Mouse (Mus musculus) heart, embryonic 12.5 days (tissue): Measurements from ENCODE around the gene Gm17689. TPM values are rescaled to one million over a fixed set of nuclear protein-coding genes. Genes with fewer than 3 reads are reported as not detected.

Source experiments
- ATAC-seq: fragments of 200-750 bp; cut with Nextera tagmentation; 2 replicates; pipeline ENCODE4 v1.8.0; 2017; ENCODE audit warnings: moderate TSS enrichment, moderate library complexity; ENCODE audit not compliant: insufficient number of reproducible peaks, low FRiP score
- H3K27ac ChIP-seq: fragments of 300-500 bp; sonication (generic); 2 replicates; pipeline ENCODE4 v1.5.1; 2016; ENCODE audit warnings: mild to moderate bottlenecking, moderate library complexity; ENCODE audit not compliant: poor library complexity, severe bottlenecking
- H3K27me3 ChIP-seq: fragments of 300-500 bp; sonication (generic); replicated peaks from 2 replicates; pipeline ENCODE4 v1.6.1; 2016; ENCODE audit warnings: mild to moderate bottlenecking, moderate library complexity
- H3K36me3 ChIP-seq: fragments of 300-500 bp; sonication (generic); 2 replicates; pipeline ENCODE4 v1.6.1; 2016; ENCODE audit warnings: mild to moderate bottlenecking, moderate library complexity
- H3K4me1 ChIP-seq: fragments of 300-500 bp; sonication (generic); replicated peaks from 2 replicates; pipeline ENCODE4 v1.6.1; 2016; ENCODE audit warnings: mild to moderate bottlenecking
- H3K4me2 ChIP-seq: fragments of 300-500 bp; sonication (generic); 2 replicates; pipeline ENCODE4 v1.6.1; 2016; ENCODE audit warnings: mild to moderate bottlenecking, moderate library complexity
- H3K4me3 ChIP-seq: fragments of 300-500 bp; sonication (generic); 2 replicates; pipeline ENCODE4 v1.5.1; 2016; ENCODE audit warnings: mild to moderate bottlenecking
- H3K9ac ChIP-seq: fragments of 300-500 bp; sonication (generic); 2 replicates; pipeline ENCODE4 v1.6.1; 2016; ENCODE audit warnings: mild to moderate bottlenecking, moderate library complexity
- H3K9me3 ChIP-seq: fragments of 300-500 bp; sonication (generic); replicated peaks from 2 replicates; pipeline ENCODE4 v1.6.1; 2016; ENCODE audit warnings: mild to moderate bottlenecking, moderate library complexity
- WGBS: fragments of 180-500 bp; shearing (Covaris S2); methylation state at CpG from one replicate; pipeline ENCODE4 v1.1.7; 2016; 5-methylcytosine and 5-hydroxymethylcytosine counted together
- polyA plus RNA-seq: library from polyadenylated mRNA; unstranded; fragments of >200 nt; fragmentation: Nextera tagmentation; extraction: Ambion mirVana; gene quantifications from 2 replicates; pipeline ENCODE4 v1.2.1, GENCODE M21; 2016

Gene Gm17689
- not detected in 2 replicates for polyA plus RNA-seq

DNA sequence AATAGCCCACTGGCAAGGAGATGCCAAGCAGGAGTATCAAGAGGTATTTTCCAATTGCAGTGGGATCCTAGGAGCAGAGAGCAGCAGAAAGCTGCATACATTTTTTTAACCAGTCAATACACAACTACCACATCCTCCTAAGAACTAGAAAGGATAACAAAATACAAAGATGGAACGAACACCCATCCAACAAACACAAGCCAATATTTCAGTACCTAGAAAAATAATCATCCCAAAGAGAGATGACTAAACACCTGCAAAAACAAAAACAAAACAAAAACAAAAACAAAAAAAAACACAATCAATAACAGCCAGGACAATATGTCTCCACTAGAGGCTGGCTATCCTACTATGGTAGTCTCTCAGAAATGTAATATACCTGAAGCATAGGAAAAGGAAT lies at the start of gene Gm17689:
Gene Gm17689, minus strand, starts transcription at position 101 of the 400 bp plus-strand sequence.
- WGBS: 68% methylated on average over 1 of the region's 1 CpGs
- Histone ChIP-seq H3K9me3 (peaks cover 20% of the 10 kb centered on the region), H3K4me3 (no peak within 1 kb of the TSS), H3K4me1 (no peaks in the 10 kb centered on the region), H3K9ac (no peak within 1 kb of the TSS), H3K27me3 (no peaks in the 10 kb centered on the region), H3K27ac (no peak within 1 kb of the TSS), H3K4me2 (no peak within 1 kb of the TSS), H3K36me3 (no peaks in the 10 kb centered on the region)
- no peak for ATAC-seq

DNA sequence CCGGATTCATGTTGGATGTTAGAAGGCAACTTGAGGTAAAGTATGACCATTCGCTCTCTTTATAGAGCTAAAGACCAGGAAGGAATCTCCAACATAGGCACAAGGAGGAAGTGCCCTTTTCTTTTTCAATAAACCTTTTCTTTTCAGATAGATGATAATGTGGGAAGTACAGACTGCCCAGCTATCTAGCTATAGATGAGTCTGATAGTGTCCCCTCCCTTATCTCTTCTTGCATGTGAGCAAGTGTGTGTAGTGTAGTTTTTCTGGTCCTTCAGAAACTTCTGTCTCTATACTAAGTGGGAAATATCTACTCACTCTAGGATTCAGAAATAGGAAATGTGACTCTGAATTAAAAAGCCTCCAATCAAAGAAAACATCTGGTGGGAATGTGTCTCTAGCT lies 40.6 kb downstream of the Gm17689 start, which contains the start of gene Gm5615:
Gene Gm5615, minus strand, starts transcription at position 101 of the 400 bp plus-strand sequence.
- Histone ChIP-seq H3K9ac (no peak within 1 kb of the TSS), H3K4me2 (no peak within 1 kb of the TSS), H3K9me3 (peaks cover 13% of the 10 kb centered on the region), H3K27ac (no peak within 1 kb of the TSS), H3K4me3 (no peak within 1 kb of the TSS), H3K36me3 (no peaks in the 10 kb centered on the region), H3K27me3 (no peaks in the 10 kb centered on the region), H3K4me1 (no peaks in the 10 kb centered on the region)
- no peak for ATAC-seq
- WGBS: 80% methylated on average over 2 of the region's 2 CpGs

Other genes with a start within 250 kb of the Gm17689 start
- not detected in 2 replicates for gene Gm7257, start 150.8 kb downstream of the Gm17689 start, polyA plus RNA-seq
- not detected in 2 replicates for gene Gm9513, start 107.0 kb downstream of the Gm17689 start, polyA plus RNA-seq
- not detected in 2 replicates for gene Gm5615, start 40.7 kb downstream of the Gm17689 start, polyA plus RNA-seq
- not detected in 2 replicates for gene A630095E13Rik, start 60.7 kb upstream of the Gm17689 start, polyA plus RNA-seq
- gene Acrv1, start 110.6 kb upstream of the Gm17689 start, polyA plus RNA-seq: not detected in 2 replicates
- 25.8 and 27.3 TPM in 2 replicates for gene Chek1, start 144.4 kb upstream of the Gm17689 start, polyA plus RNA-seq
- gene Stt3a, start 185.0 kb upstream of the Gm17689 start, polyA plus RNA-seq: 174 and 184 TPM in 2 replicates
- 81.5 and 81.7 TPM in 2 replicates for gene Ei24, start 214.8 kb upstream of the Gm17689 start, polyA plus RNA-seq
- gene Fez1, start 239.2 kb upstream of the Gm17689 start, polyA plus RNA-seq: 1.5 and 2.0 TPM in 2 replicates